Mouse (Mus musculus) mesoderm, embryonic 11.5 days (tissue): Measurements from ENCODE around the gene Chrm3.
A peak's percentile ranks its signal among the peaks of the same experiment; 100 is the strongest.

Experiments used
- DNase-seq: peaks from one replicate; pipeline ENCODE4 v3.0.0-alpha.2; 2012; ENCODE audit warnings: low read depth, low spot score

Gene Chrm3

GRCm38 (mm10) chr13:10071165-10071564, 289.5 kb downstream of the Chrm3 start:
- DNase-seq = peak; percentile 6

- DNase-seq = no peak
Measured at GRCm38 (mm10) chr13:10068927-10069580, 291.6 kb downstream of the Chrm3 start.

- DNase-seq = no peak
Measured at GRCm38 (mm10) chr13:10066829-10067618, 293.6 kb downstream of the Chrm3 start.

- DNase-seq = no peak
Measured at GRCm38 (mm10) chr13:10065776-10066175, 294.9 kb downstream of the Chrm3 start.

- no peak for DNase-seq
Measured at GRCm38 (mm10) chr13:10062681-10063080, 298.0 kb downstream of the Chrm3 start.

GRCm38 (mm10) chr13:10058993-10059392, 301.7 kb downstream of the Chrm3 start:
- no peak for DNase-seq

GRCm38 (mm10) chr13:10057644-10058198, 302.9 kb downstream of the Chrm3 start:
- no peak for DNase-seq

- no peak for DNase-seq
Measured at GRCm38 (mm10) chr13:10054086-10054485, 306.6 kb downstream of the Chrm3 start.

- no peak for DNase-seq
Measured at GRCm38 (mm10) chr13:10053301-10053889, 307.3 kb downstream of the Chrm3 start.

- no peak for DNase-seq
Measured at GRCm38 (mm10) chr13:10045651-10046350, 314.8 kb downstream of the Chrm3 start.

- DNase-seq = no peak
Measured at GRCm38 (mm10) chr13:10044084-10044483, 316.6 kb downstream of the Chrm3 start.

- no peak for DNase-seq
Measured at GRCm38 (mm10) chr13:10033570-10034399, 326.9 kb downstream of the Chrm3 start.

GRCm38 (mm10) chr13:10031547-10031946, 329.1 kb downstream of the Chrm3 start:
- no peak for DNase-seq

- no peak for DNase-seq
Measured at GRCm38 (mm10) chr13:10029944-10030343, 330.7 kb downstream of the Chrm3 start.

- DNase-seq = no peak
Measured at GRCm38 (mm10) chr13:10025134-10025533, 335.5 kb downstream of the Chrm3 start.

GRCm38 (mm10) chr13:10023112-10023511, 337.5 kb downstream of the Chrm3 start:
- no peak for DNase-seq

GRCm38 (mm10) chr13:10019252-10019651, 341.4 kb downstream of the Chrm3 start:
- no peak for DNase-seq

GRCm38 (mm10) chr13:10002916-10003315, 357.7 kb downstream of the Chrm3 start:
- no peak for DNase-seq

GRCm38 (mm10) chr13:9997664-9998328, 362.9 kb downstream of the Chrm3 start:
- no peak for DNase-seq

GRCm38 (mm10) chr13:9995852-9996251, 364.8 kb downstream of the Chrm3 start:
- no peak for DNase-seq
